ENCODE assay signal across 18 mouse cellular contexts in genomic region chr17:45526571-45526970, GRCm38 (mm10). TPM values are rescaled to one million over a fixed set of nuclear protein-coding genes. Genes with fewer than 3 reads are reported as not detected.
DNase-seq lines count a peak whose midpoint lies in the region; ATAC-seq and TF ChIP-seq lines count a peak whose summit lies in the region.
"Had no signal": no experiment of that assay in that cellular context is flagged by ENCODE, and none has a peak within 500 bp of the region (broad histone marks: within the 10 kb centered on the region; RNA-seq: fewer than 3 reads in every experiment).

No protein-coding gene starts in this region.

- H3K27me3 ChIP-seq in heart, postnatal 0 days (ENCODE audit: control insufficient read depth, insufficient read depth, low read length) = peaks cover 10% of the 10 kb centered on the region

- no peaks in the 10 kb centered on the region for H3K9me3 ChIP-seq in heart, postnatal 0 days (replicated peaks; ENCODE audit: control insufficient read depth, low read length)
- H3K9me3 ChIP-seq: embryonic facial prominence, embryonic 12.5 days; forebrain, embryonic 10.5 days; heart, embryonic 15.5 days; limb, embryonic 13.5 days had no signal

- no peaks in the 10 kb centered on the region for H3K36me3 ChIP-seq in heart, postnatal 0 days (replicated peaks; ENCODE audit: control insufficient read depth, insufficient read depth, low read length)
- H3K36me3 ChIP-seq: embryonic facial prominence, embryonic 12.5 days; forebrain, embryonic 10.5 days; heart, embryonic 15.5 days; limb, embryonic 13.5 days had no signal

- no peak for TF ChIP-seq EP300 in heart, postnatal 0 days (IDR thresholded peaks at IDR 0.05; ENCODE audit: low read depth)

- H3K4me1 ChIP-seq in heart, postnatal 0 days (ENCODE audit: control insufficient read depth, insufficient read depth) = peaks cover 4% of the 10 kb centered on the region; the same call in 1 of the 2 replicates

- H3K4me2 ChIP-seq in heart, postnatal 0 days (ENCODE audit: low read depth, low read length) = no peak overlapping the region
- H3K4me2 ChIP-seq: embryonic facial prominence, embryonic 12.5 days; heart, embryonic 15.5 days; limb, embryonic 13.5 days; midbrain, embryonic 11.5 days had no signal

- H3K4me3 ChIP-seq in heart, postnatal 0 days (ENCODE audit: low read depth, low read length) = no peak overlapping the region
- H3K4me3 ChIP-seq: embryonic facial prominence, embryonic 12.5 days; forebrain, embryonic 10.5 days; heart, embryonic 15.5 days; left cerebral cortex, adult 2 months; limb, embryonic 13.5 days had no signal

- ATAC-seq in cerebellum, adult (ENCODE audit: insufficient number of reproducible peaks, low FRiP score, low TSS enrichment) = peak; percentile 45; the same call in 1 of the 2 replicates
- ATAC-seq in heart, postnatal 0 days (ENCODE audit: insufficient read depth, low read depth) = peak; percentile 22; the same call in 1 of the 2 replicates
- ATAC-seq: hindbrain, embryonic 16.5 days had no signal

- WGBS in heart, postnatal 0 days = 17% methylated on average over 5 of the region's 5 CpGs

- no peak overlapping the region for H3K27ac ChIP-seq in heart, postnatal 0 days (ENCODE audit: low read depth)
- H3K27ac ChIP-seq: embryonic facial prominence, embryonic 12.5 days; forebrain, embryonic 10.5 days; heart, embryonic 15.5 days; left cerebral cortex, adult 2 months; limb, embryonic 13.5 days had no signal

- H3K9ac ChIP-seq in heart, postnatal 0 days (replicated peaks; ENCODE audit: low read depth, low read length) = no peak overlapping the region
- H3K9ac ChIP-seq: embryonic facial prominence, embryonic 12.5 days; heart, embryonic 15.5 days; limb, embryonic 13.5 days had no signal

- no peak for DNase-seq in cerebellum, adult 8-10 months
- DNase-seq in heart, postnatal 0 days (ENCODE audit: low spot score) = peak; percentile 18
- DNase-seq in heart, adult 18-20 months = no peak
- peak; percentile 89 for DNase-seq in ES-CJ7 (ENCODE audit: low read depth, low spot score)
- peak; percentile 39 for DNase-seq in kidney, postnatal 14 days
- DNase-seq in urinary bladder, postnatal 4 days (ENCODE audit: low spot score in 2 of 2) = no peak
- DNase-seq in adrenal gland, adult 18-20 months (ENCODE audit: low spot score in 2 of 2) = no peak
- DNase-seq: lung, postnatal 36 days had no signal

- no peak for TF ChIP-seq CTCF in heart, postnatal 0 days (IDR thresholded peaks at IDR 0.05; ENCODE audit: low read depth)

RNA-seq across cellular contexts. Expression of gene Tcte1, which starts 3.3 kb away (rescaled TPM):
- not detected in 2 replicates for total RNA-seq in heart, postnatal 0 days (2014; rRNA removed; ENCODE audit: low replicate concordance)
- 0.11 TPM in 1 of 2 replicates, not detected in the other for polyA plus RNA-seq in heart, postnatal 0 days (2015; fragmentation: Nextera tagmentation; extraction: Ambion mirVana)
- not detected for total RNA-seq in heart, adult 18-20 months (2021)
- total RNA-seq in adrenal gland, adult 18-20 months (2021) = not detected
- total RNA-seq: adrenal gland, postnatal 4 days had no signal
- polyA plus RNA-seq: liver, embryonic 16.5 days had no signal

RNA-seq across cellular contexts. Expression of gene Aars2, which starts 19.9 kb away (rescaled TPM):
- total RNA-seq in heart, postnatal 0 days (2014; rRNA removed; ENCODE audit: low replicate concordance) = 25.6 and 33.7 TPM in 2 replicates
- 13.9 and 15.0 TPM in 2 replicates for polyA plus RNA-seq in heart, postnatal 0 days (2015; fragmentation: Nextera tagmentation; extraction: Ambion mirVana)
- total RNA-seq in heart, adult 18-20 months (2021) = 10 to 100 TPM; 17.7 to 19.7 TPM
- 10 to 100 TPM; 15.8 to 17.3 TPM for total RNA-seq in adrenal gland, adult 18-20 months (2021)

RNA-seq across cellular contexts. Expression of gene Tmem151b, which starts 22.9 kb away (rescaled TPM):
- total RNA-seq in heart, postnatal 0 days (2014; rRNA removed; ENCODE audit: low replicate concordance) = 0.73 and 0.95 TPM in 2 replicates
- polyA plus RNA-seq in heart, postnatal 0 days (2015; fragmentation: Nextera tagmentation; extraction: Ambion mirVana) = 0.04 and 0.16 TPM in 2 replicates
- total RNA-seq in heart, adult 18-20 months (2021) = under 1 TPM in 1 of 2 experiments, not detected in 1; 0.05 TPM
- total RNA-seq in adrenal gland, adult 18-20 months (2021) = under 1 TPM in 1 of 2 experiments, not detected in 1; 0.06 TPM

RNA-seq across cellular contexts. Expression of gene Nfkbie, which starts 28.9 kb away (rescaled TPM):
- total RNA-seq in heart, postnatal 0 days (2014; rRNA removed; ENCODE audit: low replicate concordance) = 1.2 and 3.0 TPM in 2 replicates
- 1.7 and 1.9 TPM in 2 replicates for polyA plus RNA-seq in heart, postnatal 0 days (2015; fragmentation: Nextera tagmentation; extraction: Ambion mirVana)
- total RNA-seq in heart, adult 18-20 months (2021) = 1 to 10 TPM; 1.2 to 3.1 TPM
- 1 to 10 TPM; 2.7 to 3.5 TPM for total RNA-seq in adrenal gland, adult 18-20 months (2021)

RNA-seq across cellular contexts. Expression of gene Slc35b2, which starts 37.1 kb away (rescaled TPM):
- total RNA-seq in heart, postnatal 0 days (2014; rRNA removed; ENCODE audit: low replicate concordance) = 87.8 and 137 TPM in 2 replicates
- 64.8 and 68.3 TPM in 2 replicates for polyA plus RNA-seq in heart, postnatal 0 days (2015; fragmentation: Nextera tagmentation; extraction: Ambion mirVana)
- 10 to 100 TPM; 23.4 to 26.0 TPM for total RNA-seq in heart, adult 18-20 months (2021)
- 10 to 100 TPM; 28.1 to 44.2 TPM for total RNA-seq in adrenal gland, adult 18-20 months (2021)

Comparison
In these comparisons a context has a peak if more than half of its experiments do, and no peak if none do; other contexts are left out.
1. DNase-seq: peak in heart, postnatal 0 days (single experiment), ES-CJ7 (single experiment) and kidney, postnatal 14 days (single experiment); none in cerebellum, adult 8-10 months (single experiment), heart, adult 18-20 months (0 of 2), urinary bladder, postnatal 4 days (0 of 2) and adrenal gland, adult 18-20 months (0 of 2).